Mouse (Mus musculus) forebrain, embryonic 12.5 days (tissue): ENCODE data around the gene Calcrl. TPM values are rescaled to one million over a fixed set of nuclear protein-coding genes. Genes with fewer than 3 reads are reported as not detected.
A peak's percentile ranks its signal among the peaks of the same experiment; 100 is the strongest.

Source experiments
- ATAC-seq: fragments of 200-750 bp; cut with Nextera tagmentation; 2 replicates; pipeline ENCODE4 v1.8.0; 2017; ENCODE audit warnings: moderate TSS enrichment; ENCODE audit not compliant: low FRiP score
- H3K27ac ChIP-seq: fragments of 300-500 bp; sonication (generic); 2 replicates; pipeline ENCODE4 v1.5.1; 2016; ENCODE audit warnings: mild to moderate bottlenecking
- H3K27me3 ChIP-seq: fragments of 300-500 bp; sonication (generic); 2 replicates; pipeline ENCODE4 v1.6.1; 2016; ENCODE audit warnings: mild to moderate bottlenecking
- H3K36me3 ChIP-seq: fragments of 300-500 bp; sonication (generic); replicated peaks from 2 replicates; pipeline ENCODE4 v1.6.1; 2016; ENCODE audit warnings: mild to moderate bottlenecking
- H3K4me1 ChIP-seq: fragments of 300-500 bp; sonication (generic); 2 replicates; pipeline ENCODE4 v1.6.1; 2016
- H3K4me2 ChIP-seq: fragments of 300-500 bp; sonication (generic); 2 replicates; pipeline ENCODE4 v1.6.1; 2016; ENCODE audit warnings: mild to moderate bottlenecking, moderate library complexity
- H3K4me3 ChIP-seq: fragments of 300-500 bp; sonication (generic); replicated peaks from 2 replicates; pipeline ENCODE4 v1.5.1; 2016; ENCODE audit warnings: mild to moderate bottlenecking
- H3K9ac ChIP-seq: fragments of 300-500 bp; sonication (generic); 2 replicates; pipeline ENCODE4 v1.6.1; 2016; ENCODE audit warnings: mild to moderate bottlenecking
- H3K9me3 ChIP-seq: fragments of 300-500 bp; sonication (generic); 2 replicates; pipeline ENCODE4 v1.6.1; 2016
- WGBS: fragments of 180-500 bp; shearing (Covaris S2); methylation state at CpG from one replicate; pipeline ENCODE4 v1.1.7; 2016; 5-methylcytosine and 5-hydroxymethylcytosine counted together
- polyA plus RNA-seq: library from polyadenylated mRNA; unstranded; fragments of >200 nt; fragmentation: Nextera tagmentation; extraction: Ambion mirVana; gene quantifications from 2 replicates; pipeline ENCODE4 v1.2.1, GENCODE M21; 2016

Gene Calcrl
- polyA plus RNA-seq, 1 experiment from 2014 or later, result 10.3 TPM

DNA sequence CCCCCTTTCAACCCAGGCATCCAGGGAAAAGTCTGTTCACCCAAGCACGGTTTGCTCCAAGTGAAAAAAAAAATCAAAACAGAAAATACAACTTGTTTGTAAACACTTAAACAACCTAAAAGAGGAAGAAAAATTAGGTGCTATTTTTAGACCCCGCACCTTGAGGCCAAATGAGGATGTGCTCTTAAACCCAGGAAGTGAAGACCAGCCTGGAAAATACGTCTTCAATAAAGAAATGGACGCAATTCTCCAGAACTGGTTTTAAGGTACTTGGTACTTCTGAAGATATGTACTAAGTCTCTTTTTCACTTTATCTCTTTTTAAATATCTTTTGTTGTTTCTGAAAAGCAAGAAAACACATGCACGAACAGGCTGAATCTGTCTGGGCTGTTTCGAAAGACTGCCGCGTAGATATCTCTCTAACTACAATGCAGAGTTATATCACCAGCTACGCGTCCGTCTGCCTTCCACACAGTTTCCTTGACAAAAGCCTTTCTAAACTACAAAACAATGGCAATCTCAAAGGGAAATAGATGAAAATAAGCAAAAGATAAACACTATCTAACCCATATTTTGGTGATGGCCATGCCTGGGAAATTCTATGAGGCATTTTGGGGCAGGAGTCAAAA, 37.7 kb downstream of the Calcrl start:
- Histone ChIP-seq H3K27ac (no peak overlapping the region), H3K4me3 (no peak overlapping the region), H3K27me3 (no peaks in the 10 kb centered on the region), H3K4me2 (no peak overlapping the region), H3K4me1 (peaks cover 6% of the 10 kb centered on the region; the same call in 1 of the 2 replicates), H3K9ac (no peak overlapping the region), H3K36me3 (no peaks in the 10 kb centered on the region), H3K9me3 (no peaks in the 10 kb centered on the region)
- WGBS, result 74% methylated on average over 11 of the region's 11 CpGs
- ATAC-seq, result no peak

DNA sequence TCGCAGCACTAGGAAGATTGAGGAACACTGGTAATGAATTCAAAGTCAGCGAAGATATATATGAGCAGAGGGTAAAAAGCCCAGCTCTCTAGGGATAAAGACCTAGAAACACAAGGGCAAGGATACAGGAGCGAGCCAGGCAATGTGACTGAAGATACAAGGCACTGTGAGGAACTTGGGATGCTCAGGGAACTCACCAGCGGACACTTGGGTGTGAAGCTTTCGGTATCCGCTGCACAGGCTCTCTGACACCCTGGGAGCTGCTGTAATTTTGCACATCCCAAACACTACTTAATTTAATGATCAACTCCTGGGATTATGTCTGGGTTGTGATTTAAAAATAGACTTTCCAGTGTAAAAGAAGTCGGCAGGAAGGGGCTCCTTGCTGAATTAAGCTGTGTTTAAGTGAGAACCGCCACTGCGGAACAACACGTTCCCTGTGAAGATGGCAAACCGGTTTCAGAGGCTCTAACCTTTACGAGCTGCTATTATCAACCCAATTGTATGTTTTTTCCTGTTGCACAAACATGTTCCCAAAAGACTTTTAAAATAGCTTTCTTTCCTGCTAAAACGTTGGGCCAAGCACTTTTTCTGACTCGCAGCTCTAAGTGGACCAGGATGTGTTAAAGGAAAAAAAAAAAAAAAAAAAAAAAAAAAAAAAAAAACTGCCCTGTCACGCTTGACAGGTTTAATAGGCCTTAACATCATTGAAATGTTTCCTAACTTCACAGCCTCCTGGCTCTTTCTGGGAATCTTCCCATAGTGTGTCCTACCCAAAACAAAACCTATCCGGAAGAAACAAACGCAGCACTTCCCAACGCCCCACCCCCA, 38.4 kb downstream of the Calcrl start:
- Histone ChIP-seq H3K27me3 (no peaks in the 10 kb centered on the region), H3K36me3 (no peaks in the 10 kb centered on the region), H3K27ac (no peak overlapping the region), H3K9me3 (no peaks in the 10 kb centered on the region), H3K4me1 (peaks cover 6% of the 10 kb centered on the region; the same call in 1 of the 2 replicates), H3K9ac (no peak overlapping the region), H3K4me2 (peak overlapping the region; percentile 26), H3K4me3 (no peak overlapping the region)
- WGBS, result 45% methylated on average over 18 of the region's 18 CpGs
- no peak for ATAC-seq

DNA sequence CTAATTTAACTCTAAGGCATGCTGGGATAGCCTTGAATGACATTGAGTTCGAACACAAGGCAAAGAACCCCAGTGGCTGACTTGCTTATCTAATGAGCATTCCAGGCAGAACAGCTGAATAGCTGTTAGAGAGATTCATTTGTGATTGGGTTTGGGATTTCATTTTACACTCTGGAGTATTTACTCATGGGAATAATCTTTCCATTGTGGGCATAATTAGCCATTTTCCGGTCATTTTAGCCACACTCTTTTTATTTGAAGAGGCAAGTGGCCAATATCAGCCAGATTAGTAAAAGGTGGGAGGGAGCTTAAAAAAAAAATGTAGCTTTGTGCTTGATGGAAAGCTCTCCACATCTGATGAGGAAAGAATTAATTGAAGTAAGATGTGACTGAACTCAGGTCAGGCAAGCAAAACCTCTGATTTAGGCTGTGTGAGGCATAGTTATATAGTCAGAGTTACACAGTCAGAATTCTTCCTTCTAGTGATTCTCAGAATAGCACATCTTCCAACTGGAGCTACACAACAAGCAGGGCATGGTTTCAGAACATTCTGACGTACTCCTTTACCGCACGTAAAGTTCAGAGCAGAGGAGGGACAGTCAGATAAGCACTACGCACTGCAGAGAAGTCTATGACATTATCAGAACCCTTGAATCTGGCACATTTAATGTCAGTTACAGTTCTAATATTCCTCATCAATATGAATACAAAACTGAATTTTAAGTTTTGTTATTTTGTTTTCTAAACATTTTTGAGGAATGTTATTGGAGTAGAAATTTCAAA, 40.1 kb downstream of the Calcrl start:
- no peak for ATAC-seq
- H3K27me3 ChIP-seq, result no peaks in the 10 kb centered on the region
- H3K4me1 ChIP-seq, result peaks cover 6% of the 10 kb centered on the region; the same call in 1 of the 2 replicates
- H3K4me2 ChIP-seq, result no peak overlapping the region
- no peak overlapping the region for H3K27ac ChIP-seq
- H3K36me3 ChIP-seq, result no peaks in the 10 kb centered on the region
- 68% methylated on average over 6 of the region's 6 CpGs for WGBS
- no peak overlapping the region for H3K4me3 ChIP-seq
- H3K9me3 ChIP-seq, result no peaks in the 10 kb centered on the region
- no peak overlapping the region for H3K9ac ChIP-seq

DNA sequence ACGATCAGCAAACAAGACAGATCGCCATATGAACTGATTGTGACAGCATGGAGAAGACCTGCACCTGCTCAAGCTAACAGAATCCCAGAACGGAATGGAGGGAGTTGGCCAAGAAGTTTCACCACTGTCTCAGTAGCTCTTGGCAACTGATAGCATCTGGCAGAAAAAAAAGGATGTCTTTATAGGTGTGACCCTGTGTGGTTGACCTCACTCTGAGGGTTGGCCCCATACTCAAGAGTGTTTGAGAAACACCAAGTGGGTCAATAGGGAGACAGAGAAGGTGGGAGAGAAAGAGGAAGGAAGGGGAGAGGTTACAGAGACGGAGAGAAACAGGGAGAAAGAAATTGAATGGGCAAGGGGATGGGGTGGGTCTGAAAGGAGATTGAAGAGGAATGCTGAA, 41.4 kb downstream of the Calcrl start:
- no peak for ATAC-seq

DNA sequence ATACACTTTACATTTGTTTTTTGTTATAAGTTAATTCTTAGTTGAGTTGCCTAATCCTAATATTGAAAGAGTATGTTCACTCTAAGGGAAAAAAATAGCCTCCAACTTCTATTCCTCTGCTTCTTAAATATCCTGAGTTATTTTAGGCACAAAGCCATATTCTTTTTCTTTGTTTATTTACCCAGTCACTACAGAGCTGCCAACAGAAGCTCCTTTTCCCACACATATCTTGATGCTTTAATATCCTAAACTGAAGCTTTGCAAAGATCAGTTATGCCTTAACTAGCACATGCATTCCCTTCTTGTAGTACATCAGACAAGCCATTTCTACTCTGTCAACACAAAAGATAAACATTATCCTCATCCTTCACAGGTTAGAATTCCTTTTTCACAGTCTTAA, 42.7 kb downstream of the Calcrl start:
- H3K9me3 ChIP-seq, result no peaks in the 10 kb centered on the region
- H3K4me2 ChIP-seq, result no peak overlapping the region
- no peak for ATAC-seq
- H3K4me3 ChIP-seq, result no peak overlapping the region
- H3K4me1 ChIP-seq, result no peaks in the 10 kb centered on the region; the same call in 1 of the 2 replicates
- H3K27me3 ChIP-seq, result no peaks in the 10 kb centered on the region
- no peak overlapping the region for H3K9ac ChIP-seq
- H3K27ac ChIP-seq, result no peak overlapping the region
- H3K36me3 ChIP-seq, result no peaks in the 10 kb centered on the region

More for the DNA sequence above, 41.4 kb downstream of the Calcrl start:
- H3K36me3 ChIP-seq, result no peaks in the 10 kb centered on the region
- WGBS, result 80% methylated on average over 4 of the region's 4 CpGs
- no peaks in the 10 kb centered on the region for H3K27me3 ChIP-seq
- H3K9me3 ChIP-seq, result no peaks in the 10 kb centered on the region
- no peak overlapping the region for H3K4me3 ChIP-seq
- peaks cover under 1% of the 10 kb centered on the region; the same call in 1 of the 2 replicates for H3K4me1 ChIP-seq
- H3K4me2 ChIP-seq, result no peak overlapping the region
- H3K9ac ChIP-seq, result no peak overlapping the region
- no peak overlapping the region for H3K27ac ChIP-seq

DNA sequence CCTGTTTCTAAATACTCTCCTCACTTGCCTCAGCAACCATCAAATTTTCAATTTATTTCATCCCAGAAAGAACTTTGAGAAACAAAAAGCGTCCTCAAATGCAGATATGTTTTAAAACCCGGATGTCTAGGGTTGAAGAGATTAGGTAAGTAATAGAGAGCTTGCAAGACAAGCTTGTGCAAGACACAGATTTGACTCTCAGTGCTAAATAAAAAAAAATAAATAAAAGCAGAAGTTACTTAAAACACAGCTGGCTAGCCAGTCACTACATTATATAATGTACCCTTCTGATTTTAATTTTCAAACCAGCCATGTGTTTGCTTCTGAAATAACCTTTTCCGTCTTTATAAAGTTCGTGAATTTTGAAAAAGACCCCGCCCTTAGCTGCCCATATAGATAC, 43.2 kb downstream of the Calcrl start:
- Histone ChIP-seq H3K36me3 (no peaks in the 10 kb centered on the region), H3K4me2 (no peak overlapping the region), H3K4me1 (no peaks in the 10 kb centered on the region; the same call in 1 of the 2 replicates), H3K27ac (no peak overlapping the region), H3K4me3 (no peak overlapping the region), H3K9me3 (no peaks in the 10 kb centered on the region), H3K9ac (no peak overlapping the region), H3K27me3 (no peaks in the 10 kb centered on the region)
- 86% methylated on average over 5 of the region's 5 CpGs for WGBS
- ATAC-seq, result no peak

DNA sequence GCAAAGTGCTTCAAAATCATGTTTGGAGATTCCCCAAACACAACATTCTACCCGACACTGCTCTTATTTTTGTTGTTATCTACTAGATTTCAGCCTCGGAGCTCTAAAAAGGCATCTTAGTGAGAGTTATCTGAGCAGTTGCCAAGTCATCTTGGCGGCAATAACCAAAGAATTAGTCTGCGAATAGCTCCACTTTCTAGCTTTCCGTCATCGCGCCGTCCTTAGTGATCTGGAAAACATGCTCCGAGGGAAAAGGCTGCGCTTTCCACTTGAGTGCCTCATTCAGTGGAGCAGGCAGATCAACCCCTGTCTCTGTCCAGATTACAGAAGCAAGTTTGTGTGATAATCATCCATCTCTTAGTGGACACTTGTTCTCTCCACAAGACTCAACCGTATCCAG, 44.4 kb downstream of the Calcrl start:
- Histone ChIP-seq H3K4me3 (no peak overlapping the region), H3K9me3 (no peaks in the 10 kb centered on the region), H3K36me3 (no peaks in the 10 kb centered on the region), H3K27me3 (no peaks in the 10 kb centered on the region), H3K9ac (no peak overlapping the region), H3K4me2 (no peak overlapping the region), H3K27ac (no peak overlapping the region), H3K4me1 (no peaks in the 10 kb centered on the region)
- no peak for ATAC-seq
- WGBS, result 86% methylated on average over 11 of the region's 11 CpGs

DNA sequence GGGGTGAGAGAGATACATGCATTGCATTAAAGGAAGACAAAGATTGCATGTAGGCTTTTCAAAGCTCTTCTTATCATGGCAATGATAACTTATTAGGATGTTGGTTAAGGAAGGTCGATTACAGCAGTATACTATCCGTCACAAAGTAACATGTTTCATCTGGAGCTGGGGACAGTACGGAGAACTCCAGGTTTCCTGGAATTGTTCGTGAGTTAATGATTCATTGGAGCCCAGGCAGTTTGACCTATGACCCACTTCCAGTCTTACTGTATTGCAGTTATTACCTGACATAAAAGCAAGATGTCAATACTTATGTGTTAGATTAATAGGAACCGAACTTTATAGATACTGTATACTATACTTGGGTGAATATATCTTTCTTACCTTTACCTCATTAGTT, 46.5 kb downstream of the Calcrl start:
- H3K27ac ChIP-seq, result no peak overlapping the region
- WGBS, result 88% methylated on average over 5 of the region's 5 CpGs
- H3K4me2 ChIP-seq, result no peak overlapping the region
- no peak overlapping the region for H3K4me3 ChIP-seq
- H3K4me1 ChIP-seq, result no peaks in the 10 kb centered on the region
- ATAC-seq, result no peak
- H3K27me3 ChIP-seq, result no peaks in the 10 kb centered on the region
- H3K36me3 ChIP-seq, result no peaks in the 10 kb centered on the region
- no peak overlapping the region for H3K9ac ChIP-seq
- H3K9me3 ChIP-seq, result no peaks in the 10 kb centered on the region

DNA sequence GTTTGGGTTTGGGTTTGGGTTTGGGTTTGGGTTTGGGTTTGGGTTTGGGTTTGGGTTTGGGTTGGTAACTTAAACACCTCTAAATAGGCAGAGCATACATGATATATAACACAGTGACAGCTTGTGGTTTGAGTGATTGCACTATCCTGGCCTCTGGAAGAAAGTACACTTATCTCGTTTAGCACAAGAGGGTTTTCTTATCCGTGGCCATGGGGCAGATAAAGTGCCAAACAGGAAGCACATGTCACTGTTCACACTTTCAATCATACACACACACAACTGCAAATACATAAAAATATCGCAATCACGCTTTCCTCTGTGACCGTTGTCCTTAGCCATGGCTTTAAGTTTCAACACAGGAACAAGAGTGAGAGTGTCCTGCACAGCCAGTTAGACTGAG, 56.0 kb downstream of the Calcrl start:
- Histone ChIP-seq H3K36me3 (no peaks in the 10 kb centered on the region), H3K4me3 (no peak overlapping the region), H3K9me3 (no peaks in the 10 kb centered on the region), H3K4me2 (no peak overlapping the region), H3K27me3 (no peaks in the 10 kb centered on the region), H3K27ac (no peak overlapping the region), H3K4me1 (no peaks in the 10 kb centered on the region), H3K9ac (no peak overlapping the region)
- WGBS, result 83% methylated on average over 5 of the region's 5 CpGs
- ATAC-seq, result no peak

DNA sequence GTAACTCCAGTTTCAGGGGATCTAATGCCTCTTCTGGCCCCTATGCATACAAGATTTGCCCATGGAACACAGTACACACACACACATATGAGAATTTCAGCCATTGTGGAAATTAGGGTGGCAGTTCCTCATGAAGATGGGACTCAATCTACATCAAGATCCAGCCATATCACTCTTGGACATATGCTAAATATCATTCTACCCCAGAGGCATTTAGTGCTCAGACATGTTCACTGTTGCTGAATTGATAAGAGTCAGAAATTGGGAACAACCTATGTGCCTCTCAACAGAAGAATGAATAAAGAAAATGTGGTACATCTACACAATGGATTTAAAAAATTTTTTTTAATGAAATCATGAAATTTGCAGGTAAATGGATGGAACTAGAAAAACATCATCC, 58.5 kb downstream of the Calcrl start:
- Histone ChIP-seq H3K4me1 (no peaks in the 10 kb centered on the region), H3K27me3 (no peaks in the 10 kb centered on the region), H3K4me3 (no peak overlapping the region), H3K9ac (no peak overlapping the region), H3K27ac (no peak overlapping the region), H3K9me3 (no peaks in the 10 kb centered on the region), H3K4me2 (no peak overlapping the region), H3K36me3 (no peaks in the 10 kb centered on the region)
- no peak for ATAC-seq

DNA sequence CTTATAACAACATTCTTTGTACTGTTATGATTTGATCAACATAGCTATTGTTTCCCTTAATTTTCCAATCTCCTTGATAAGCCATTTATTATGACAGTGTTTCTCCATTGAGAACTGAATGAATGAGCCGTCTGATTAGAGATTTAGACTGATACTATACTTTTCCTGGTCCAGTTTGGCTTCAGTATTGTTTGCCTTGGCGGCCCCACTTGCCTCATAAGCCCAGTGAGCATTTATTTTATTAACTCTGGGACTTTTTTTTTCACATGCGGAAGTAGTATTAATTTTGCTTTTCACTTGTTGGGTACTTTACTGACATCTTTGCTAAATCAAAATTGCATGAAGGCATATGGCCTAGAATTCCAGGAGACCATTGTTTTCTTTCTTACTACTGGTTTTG, 59.9 kb downstream of the Calcrl start:
- H3K4me1 ChIP-seq, result no peaks in the 10 kb centered on the region
- H3K4me2 ChIP-seq, result no peak overlapping the region
- H3K9me3 ChIP-seq, result no peaks in the 10 kb centered on the region
- H3K27ac ChIP-seq, result no peak overlapping the region
- H3K9ac ChIP-seq, result no peak overlapping the region
- H3K36me3 ChIP-seq, result no peaks in the 10 kb centered on the region
- ATAC-seq, result no peak
- H3K4me3 ChIP-seq, result no peak overlapping the region
- H3K27me3 ChIP-seq, result no peaks in the 10 kb centered on the region
- WGBS, result 79% methylated on average over 3 of the region's 3 CpGs
